Mouse (Mus musculus) midbrain, embryonic 12.5 days (tissue): Measurements from ENCODE around the gene Wfdc5. TPM values are rescaled to one million over a fixed set of nuclear protein-coding genes. Genes with fewer than 3 reads are reported as not detected.

ENCODE experiments used
- polyA plus RNA-seq: library from polyadenylated mRNA; unstranded; fragments of >200 nt; fragmentation: Nextera tagmentation; extraction: Ambion mirVana; gene quantifications from 2 replicates; pipeline ENCODE4 v1.2.1, GENCODE M21; 2016

Wfdc5 gene
- polyA plus RNA-seq, 1 experiment from 2014 or later: not detected

Other genes starting within 250 kb of the Wfdc5 start
- 341 and 352 TPM in 2 replicates for gene Ywhab, start 187.8 kb downstream of the Wfdc5 start, polyA plus RNA-seq
- 0.64 and 1.2 TPM in 2 replicates for gene Pabpc1l, start 157.3 kb downstream of the Wfdc5 start, polyA plus RNA-seq
- gene Stk4, start 112.4 kb downstream of the Wfdc5 start, polyA plus RNA-seq: 39.6 and 42.3 TPM in 2 replicates
- 45.1 and 47.0 TPM in 2 replicates for gene Tomm34, start 111.6 kb downstream of the Wfdc5 start, polyA plus RNA-seq
- gene Kcns1, start 11.6 kb downstream of the Wfdc5 start, polyA plus RNA-seq: 0.16 and 0.31 TPM in 2 replicates
- gene Wfdc12, start 7.9 kb upstream of the Wfdc5 start, polyA plus RNA-seq: not detected in 2 replicates
- gene Wfdc15a, start 17.4 kb upstream of the Wfdc5 start, polyA plus RNA-seq: not detected in 2 replicates
- gene Wfdc15b, start 38.9 kb upstream of the Wfdc5 start, polyA plus RNA-seq: not detected in 2 replicates
- not detected in 2 replicates for gene Svs2, start 55.7 kb upstream of the Wfdc5 start, polyA plus RNA-seq
- gene Svs3b, start 73.9 kb upstream of the Wfdc5 start, polyA plus RNA-seq: not detected in 2 replicates
- gene Svs4, start 95.7 kb upstream of the Wfdc5 start, polyA plus RNA-seq: not detected in 2 replicates
- not detected in 2 replicates for gene Svs3a, start 106.5 kb upstream of the Wfdc5 start, polyA plus RNA-seq
- not detected in 2 replicates for gene Svs6, start 134.0 kb upstream of the Wfdc5 start, polyA plus RNA-seq
- gene Svs5, start 150.0 kb upstream of the Wfdc5 start, polyA plus RNA-seq: not detected in 2 replicates
- not detected in 2 replicates for gene Slpi, start 206.4 kb upstream of the Wfdc5 start, polyA plus RNA-seq
- 0.15 TPM in 1 of 2 replicates, not detected in the other for gene Rbpjl, start 220.4 kb upstream of the Wfdc5 start, polyA plus RNA-seq
- 2.8 and 13.5 TPM in 2 replicates for gene Matn4, start 222.4 kb upstream of the Wfdc5 start, polyA plus RNA-seq